Mouse (Mus musculus) neural tube, embryonic 14.5 days (tissue): ENCODE measurements at regions not wholly inside any gene's neighbourhood (a gene's known extent, or its start where the extent isn't known, plus 50 kb on each side); places are given as distances from the start of the nearest gene placed in this dataset.
A peak's percentile ranks its signal among the peaks of the same experiment; 100 is the strongest.

Experiments used
- ATAC-seq: fragments of 200-750 bp; cut with Nextera tagmentation; 2 replicates; pipeline ENCODE4 v1.8.0; 2017; ENCODE audit warnings: low read depth, mild to moderate bottlenecking, moderate TSS enrichment, moderate library complexity
- H3K27ac ChIP-seq: fragments of 300-500 bp; sonication (generic); 2 replicates; pipeline ENCODE4 v1.5.1; 2014; ENCODE audit warnings: low read depth, mild to moderate bottlenecking, control low read depth, low read length, moderate library complexity, mixed read lengths
- H3K27me3 ChIP-seq: fragments of 300-500 bp; sonication (generic); 2 replicates; pipeline ENCODE4 v1.6.1; 2014; ENCODE audit warnings: low read length; ENCODE audit not compliant: control insufficient read depth, insufficient read depth
- H3K36me3 ChIP-seq: fragments of 300-500 bp; sonication (generic); 2 replicates; pipeline ENCODE4 v1.6.1; 2014; ENCODE audit warnings: low read length, mixed read lengths; ENCODE audit not compliant: control insufficient read depth, insufficient read depth
- H3K4me1 ChIP-seq: fragments of 300-500 bp; sonication (generic); 2 replicates; pipeline ENCODE4 v1.6.1; 2014; ENCODE audit warnings: low read length; ENCODE audit not compliant: control insufficient read depth, insufficient read depth
- H3K4me2 ChIP-seq: fragments of 300-500 bp; sonication (generic); 2 replicates; pipeline ENCODE4 v1.6.1; 2014; ENCODE audit warnings: mild to moderate bottlenecking, low read depth, low read length, control low read depth
- H3K4me3 ChIP-seq: fragments of 300-500 bp; sonication (generic); 2 replicates; pipeline ENCODE4 v1.5.1; 2014; ENCODE audit warnings: low read depth, low read length, control low read depth, mixed read lengths
- H3K9ac ChIP-seq: fragments of 300-500 bp; sonication (generic); replicated peaks from 2 replicates; pipeline ENCODE4 v1.6.1; 2014; ENCODE audit warnings: low read depth, mild to moderate bottlenecking, control low read depth, low read length, mixed read lengths
- H3K9me3 ChIP-seq: fragments of 300-500 bp; sonication (generic); 2 replicates; pipeline ENCODE4 v1.6.1; 2016; ENCODE audit warnings: low read length; ENCODE audit not compliant: control insufficient read depth
- WGBS: fragments of 180-500 bp; shearing (Covaris S2); extraction: QIAGEN DNeasy Blood & Tissue Kit; methylation state at CpG from one replicate; pipeline ENCODE4 v1.1.7; 2014; 5-methylcytosine and 5-hydroxymethylcytosine counted together

DNA sequence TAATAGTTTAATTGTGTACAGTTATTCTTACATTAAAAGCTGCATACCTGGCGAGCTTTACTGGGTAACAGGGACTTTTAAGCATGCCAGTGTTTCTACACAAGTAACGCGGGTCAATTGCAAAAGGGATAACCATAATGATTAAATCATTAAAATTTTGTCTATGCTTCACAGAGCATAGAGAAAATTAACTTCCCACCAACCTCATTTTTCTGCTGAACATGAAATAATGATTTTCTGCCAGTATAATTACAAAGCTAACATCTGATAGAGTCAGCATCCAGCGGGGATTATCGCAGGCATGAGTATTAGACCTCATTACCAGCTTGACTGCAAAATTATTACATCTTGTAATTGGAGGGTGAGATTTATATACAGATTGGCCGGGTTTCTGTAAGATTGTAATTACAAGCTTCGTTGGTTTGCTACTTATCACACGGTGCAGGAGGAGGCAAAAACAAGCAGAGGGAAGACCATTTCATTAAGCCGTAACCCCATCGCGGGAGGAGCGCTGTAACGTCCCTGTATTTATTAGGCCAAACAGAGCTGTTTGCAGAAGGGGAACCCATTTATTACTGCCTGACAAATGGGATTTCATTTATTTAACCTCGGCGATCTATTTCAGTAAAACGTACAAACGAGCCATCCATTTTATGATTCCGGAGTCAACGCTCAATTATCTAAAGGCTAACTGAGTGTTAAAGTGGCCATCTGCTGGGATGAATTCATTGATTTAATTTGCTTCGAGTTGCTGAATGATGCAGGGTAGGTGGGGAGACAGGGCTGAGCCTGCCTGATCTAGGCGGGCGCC, 143.3 kb upstream of the Irx4 start:
- H3K4me3 ChIP-seq = peak overlapping the region; percentile 5; the same call in 1 of the 2 replicates
- H3K4me2 ChIP-seq = peak overlapping the region; percentile 36
- WGBS = 16% methylated on average over 22 of the region's 22 CpGs
- peak; percentile 94 for ATAC-seq
- no peaks in the 10 kb centered on the region for H3K9me3 ChIP-seq
- peak overlapping the region; percentile 62; the same call in 1 of the 2 replicates for H3K27ac ChIP-seq
- no peak overlapping the region for H3K9ac ChIP-seq
- peaks cover 13% of the 10 kb centered on the region for H3K4me1 ChIP-seq
- H3K27me3 ChIP-seq = peaks cover 6% of the 10 kb centered on the region; the same call in 1 of the 2 replicates
- H3K36me3 ChIP-seq = no peaks in the 10 kb centered on the region

DNA sequence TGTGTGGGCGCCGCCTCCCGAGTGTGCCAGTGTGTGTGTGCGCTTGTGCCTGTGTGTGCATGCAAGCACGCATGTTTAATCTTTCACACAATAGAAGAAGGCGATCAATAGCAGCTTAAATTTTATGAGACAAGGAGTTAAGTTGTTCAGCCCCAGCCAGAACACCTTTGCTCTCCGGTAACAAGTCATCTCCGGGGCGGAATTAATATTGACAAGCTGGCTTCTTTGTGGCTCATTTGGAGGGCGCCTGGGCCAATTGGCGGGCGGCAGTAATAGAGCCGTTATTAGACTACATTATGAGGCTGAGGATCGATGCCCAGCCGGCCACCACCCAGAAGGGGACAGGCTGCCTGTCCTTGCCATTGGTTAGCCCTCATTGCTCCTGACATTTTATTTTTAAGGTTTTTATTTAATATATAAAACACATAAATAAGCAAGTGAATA, 142.6 kb upstream of the Irx4 start:
- H3K27me3 ChIP-seq = peaks cover 6% of the 10 kb centered on the region; the same call in 1 of the 2 replicates
- H3K27ac ChIP-seq = peak overlapping the region; percentile 62; the same call in 1 of the 2 replicates
- peaks cover 13% of the 10 kb centered on the region for H3K4me1 ChIP-seq
- H3K36me3 ChIP-seq = no peaks in the 10 kb centered on the region
- H3K4me2 ChIP-seq = peak overlapping the region; percentile 36
- peak overlapping the region; percentile 5; the same call in 1 of the 2 replicates for H3K4me3 ChIP-seq
- H3K9ac ChIP-seq = no peak overlapping the region
- ATAC-seq = peak; percentile 32; the same call in 1 of the 2 replicates
- no peaks in the 10 kb centered on the region for H3K9me3 ChIP-seq
- 28% methylated on average over 15 of the region's 15 CpGs for WGBS

DNA sequence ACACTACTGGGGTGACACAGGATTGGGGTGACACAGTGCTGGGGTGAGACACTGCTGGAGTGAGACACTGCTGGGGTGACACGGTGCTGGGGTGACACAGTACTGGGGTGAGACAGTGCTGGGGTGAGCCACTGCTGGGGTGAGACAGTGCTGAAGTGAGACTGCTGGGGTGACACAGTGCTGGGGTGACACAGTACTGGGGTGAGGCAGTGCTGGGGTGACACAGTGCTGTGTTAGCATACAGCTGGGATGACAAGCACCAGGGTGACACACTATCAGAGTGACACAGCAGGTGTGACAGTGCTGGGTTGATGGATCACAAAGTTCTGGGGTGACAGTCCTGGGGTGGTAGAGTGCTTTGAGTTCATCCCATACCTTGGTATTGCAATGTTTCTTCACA, 137.3 kb upstream of the Irx4 start:
- WGBS = 88% methylated on average over 1 of the region's 1 CpGs

DNA sequence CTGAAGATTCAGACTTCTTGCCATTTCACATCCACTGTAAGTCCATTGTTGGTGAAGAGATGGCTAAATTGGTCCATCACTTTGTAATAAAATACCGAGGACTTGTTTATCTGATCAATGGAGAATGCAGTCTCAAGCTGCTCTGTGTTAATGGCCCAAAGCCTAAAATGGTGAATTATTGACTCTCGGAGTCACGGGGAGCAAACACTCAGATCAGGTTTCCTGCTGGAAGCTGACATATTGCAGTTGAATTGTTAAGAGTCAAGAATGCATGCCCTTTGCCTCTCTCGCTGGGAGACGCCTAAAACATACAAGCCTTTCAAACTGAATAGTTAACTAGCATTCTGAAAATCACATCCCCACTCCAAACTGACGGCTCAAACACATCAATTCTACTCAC, 129.0 kb upstream of the Irx4 start:
- no peaks in the 10 kb centered on the region for H3K27me3 ChIP-seq
- H3K27ac ChIP-seq = no peak overlapping the region
- H3K4me2 ChIP-seq = no peak overlapping the region
- no peak for ATAC-seq
- H3K4me1 ChIP-seq = no peaks in the 10 kb centered on the region
- H3K36me3 ChIP-seq = no peaks in the 10 kb centered on the region
- 23% methylated on average over 6 of the region's 6 CpGs for WGBS
- H3K9ac ChIP-seq = no peak overlapping the region
- no peak overlapping the region for H3K4me3 ChIP-seq
- no peaks in the 10 kb centered on the region for H3K9me3 ChIP-seq

More for the DNA sequence above, 137.3 kb upstream of the Irx4 start:
- Histone ChIP-seq H3K36me3 (no peaks in the 10 kb centered on the region), H3K27me3 (no peaks in the 10 kb centered on the region), H3K4me2 (no peak overlapping the region), H3K4me3 (no peak overlapping the region), H3K9me3 (no peaks in the 10 kb centered on the region), H3K9ac (no peak overlapping the region), H3K27ac (no peak overlapping the region), H3K4me1 (peaks cover 3% of the 10 kb centered on the region)
- 0 out of 2 replicates have a peak, but pooled peaks have one; percentile 34 for ATAC-seq

DNA sequence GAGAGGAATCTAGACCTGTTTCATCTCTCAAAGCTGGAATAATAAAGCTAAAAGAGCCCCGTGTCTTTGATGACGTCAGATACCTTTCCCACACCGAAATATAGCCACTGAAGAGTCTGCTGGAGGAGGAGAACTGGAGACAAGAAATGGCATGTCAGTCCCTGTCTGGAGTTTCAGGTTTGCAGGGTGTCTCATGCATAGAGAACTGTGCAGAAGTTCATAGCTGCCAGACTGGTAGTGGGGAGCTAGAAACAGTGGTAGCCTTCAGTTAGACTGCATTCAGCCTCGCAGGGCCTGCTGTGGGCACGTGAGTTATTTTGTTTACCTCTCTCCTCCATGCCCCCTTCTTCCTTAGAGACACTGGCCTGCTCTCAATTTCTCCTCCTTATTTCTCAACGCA, 127.5 kb upstream of the Irx4 start:
- H3K4me2 ChIP-seq = no peak overlapping the region
- no peaks in the 10 kb centered on the region for H3K4me1 ChIP-seq
- 85% methylated on average over 6 of the region's 6 CpGs for WGBS
- H3K4me3 ChIP-seq = no peak overlapping the region
- H3K36me3 ChIP-seq = no peaks in the 10 kb centered on the region
- no peak overlapping the region for H3K27ac ChIP-seq
- no peaks in the 10 kb centered on the region for H3K27me3 ChIP-seq
- ATAC-seq = no peak
- no peaks in the 10 kb centered on the region for H3K9me3 ChIP-seq
- no peak overlapping the region for H3K9ac ChIP-seq

DNA sequence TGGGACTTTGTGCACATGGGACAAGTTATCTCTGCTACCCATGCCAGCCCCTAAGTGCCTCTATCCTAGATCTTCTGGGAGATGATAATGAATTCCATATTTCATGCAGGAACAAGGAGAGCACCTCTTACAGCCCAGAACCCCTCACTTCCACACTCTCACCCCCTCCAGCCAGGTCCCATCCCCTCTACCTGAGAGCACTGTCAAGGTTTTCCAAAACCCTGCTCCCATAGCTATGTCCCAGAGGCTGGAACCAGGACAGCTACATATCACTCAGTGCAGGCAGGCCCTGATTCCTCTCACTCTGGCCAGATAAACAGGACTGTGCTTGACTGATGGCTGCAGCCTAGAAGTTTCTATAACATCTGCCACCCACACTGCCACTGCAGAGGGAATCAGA, 125.3 kb upstream of the Irx4 start:
- Histone ChIP-seq H3K4me2 (no peak overlapping the region), H3K27me3 (no peaks in the 10 kb centered on the region), H3K4me1 (no peaks in the 10 kb centered on the region), H3K9me3 (no peaks in the 10 kb centered on the region), H3K27ac (no peak overlapping the region), H3K36me3 (no peaks in the 10 kb centered on the region), H3K4me3 (no peak overlapping the region), H3K9ac (no peak overlapping the region)
- no peak for ATAC-seq

DNA sequence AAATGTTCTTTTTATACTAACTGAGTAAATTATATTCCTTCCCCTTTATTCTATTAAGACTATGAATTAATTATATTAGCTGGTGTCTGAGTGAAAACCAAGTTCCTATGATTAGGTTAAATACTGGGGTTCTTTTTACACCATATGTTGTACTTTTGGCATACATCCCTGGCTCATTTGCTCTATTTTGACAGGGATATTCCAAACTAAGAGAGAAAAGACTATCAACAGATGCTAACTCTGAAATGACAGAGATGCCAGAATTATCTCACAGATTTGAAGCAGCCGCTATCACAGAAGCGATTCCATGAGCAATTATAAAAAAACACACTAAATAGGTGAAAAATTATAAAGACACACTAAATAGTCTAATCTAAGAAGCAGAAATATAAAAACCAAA, 119.0 kb upstream of the Irx4 start:
- 100% methylated on average over 2 of the region's 2 CpGs for WGBS
- no peak overlapping the region for H3K4me3 ChIP-seq

DNA sequence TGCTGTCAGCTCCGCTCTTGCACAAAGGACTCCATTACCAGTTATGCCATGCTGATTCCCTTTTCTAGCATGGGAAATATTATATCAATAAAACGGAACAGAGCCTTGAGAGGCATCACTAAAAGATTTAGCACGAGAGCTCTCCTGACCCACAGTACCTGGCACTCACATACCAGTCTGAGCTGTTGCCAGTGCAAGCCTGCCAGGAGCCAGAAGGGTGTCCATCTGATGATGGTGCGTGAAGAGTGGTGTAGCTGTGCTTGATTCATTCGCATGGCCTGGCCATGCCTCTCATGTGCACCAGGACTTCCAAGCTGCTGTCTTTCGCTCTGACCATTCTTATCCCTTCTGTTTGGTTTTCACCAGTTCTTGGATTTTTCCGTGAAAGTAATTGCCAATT, 102.3 kb upstream of the Irx4 start:
- H3K36me3 ChIP-seq = no peaks in the 10 kb centered on the region
- no peak overlapping the region for H3K4me3 ChIP-seq
- no peak overlapping the region for H3K27ac ChIP-seq
- ATAC-seq = no peak
- H3K4me2 ChIP-seq = no peak overlapping the region
- H3K27me3 ChIP-seq = no peaks in the 10 kb centered on the region; the same call in 1 of the 2 replicates
- 0 out of 2 replicates have a peak, but pooled peaks cover 3% of the 10 kb centered on the region for H3K4me1 ChIP-seq
- no peak overlapping the region for H3K9ac ChIP-seq
- H3K9me3 ChIP-seq = no peaks in the 10 kb centered on the region
- 87% methylated on average over 7 of the region's 7 CpGs for WGBS

More for the DNA sequence above, 119.0 kb upstream of the Irx4 start:
- Histone ChIP-seq H3K36me3 (no peaks in the 10 kb centered on the region), H3K4me2 (no peak overlapping the region), H3K4me1 (no peaks in the 10 kb centered on the region), H3K9me3 (no peaks in the 10 kb centered on the region), H3K9ac (no peak overlapping the region), H3K27me3 (no peaks in the 10 kb centered on the region), H3K27ac (no peak overlapping the region)
- ATAC-seq = no peak

DNA sequence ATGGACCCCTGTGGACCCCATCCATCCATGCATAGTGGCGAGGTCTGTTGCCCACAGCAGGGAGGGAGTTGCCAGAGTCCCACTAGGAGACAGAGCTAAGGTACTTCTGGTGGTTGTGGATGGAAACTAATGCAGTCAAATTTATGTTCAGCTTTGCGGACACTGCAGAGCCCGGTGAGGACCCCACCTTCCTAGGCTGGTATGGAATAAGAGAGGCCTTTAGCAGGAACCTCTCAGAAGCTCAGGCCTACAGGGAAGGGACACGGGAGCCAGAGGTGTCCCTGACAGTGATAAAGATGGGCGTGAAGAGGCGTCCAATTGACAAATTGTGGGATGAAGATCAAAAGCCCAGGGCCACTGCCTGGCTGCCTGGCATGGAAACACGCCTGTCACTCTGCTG, 100.8 kb upstream of the Irx4 start:
- Histone ChIP-seq H3K4me1 (0 out of 2 replicates have a peak, but pooled peaks cover 3% of the 10 kb centered on the region), H3K27me3 (no peaks in the 10 kb centered on the region; the same call in 1 of the 2 replicates), H3K4me3 (no peak overlapping the region), H3K9ac (peak overlapping the region; percentile 4; the same call in 1 of the 2 replicates), H3K36me3 (no peaks in the 10 kb centered on the region), H3K27ac (no peak overlapping the region), H3K4me2 (peak overlapping the region; percentile 44; the same call in 1 of the 2 replicates), H3K9me3 (no peaks in the 10 kb centered on the region)
- ATAC-seq = no peak
- WGBS = 40% methylated on average over 7 of the region's 7 CpGs
